Mouse (Mus musculus) heart, adult 2 months (tissue): ENCODE results near the gene Gm7544.

Experiments used
- CTCF ChIP-seq: fragments of 200-600 bp; IDR thresholded peaks from 2 replicates; pipeline ENCODE4 v1.8.1; 2022; ENCODE audit warnings: antibody characterized with exemption, mild to moderate bottlenecking, moderate library complexity
- POLR2A ChIP-seq: fragments of 200-500 bp; IDR thresholded peaks from 2 replicates; pipeline ENCODE4 v1.6.1; 2011; ENCODE audit warnings: mild to moderate bottlenecking, low read depth, low read length, control low read depth; ENCODE audit not compliant: insufficient read depth

GRCm38 (mm10) chr1:82973244-82973643 lies 17.4 kb upstream of the Gm7544 start:
- TF ChIP-seq CTCF = peak; percentile 29
- TF ChIP-seq POLR2A = no peak
